Comparison of ENCODE assay signal across 25 mouse cellular contexts in the genomic region with DNA sequence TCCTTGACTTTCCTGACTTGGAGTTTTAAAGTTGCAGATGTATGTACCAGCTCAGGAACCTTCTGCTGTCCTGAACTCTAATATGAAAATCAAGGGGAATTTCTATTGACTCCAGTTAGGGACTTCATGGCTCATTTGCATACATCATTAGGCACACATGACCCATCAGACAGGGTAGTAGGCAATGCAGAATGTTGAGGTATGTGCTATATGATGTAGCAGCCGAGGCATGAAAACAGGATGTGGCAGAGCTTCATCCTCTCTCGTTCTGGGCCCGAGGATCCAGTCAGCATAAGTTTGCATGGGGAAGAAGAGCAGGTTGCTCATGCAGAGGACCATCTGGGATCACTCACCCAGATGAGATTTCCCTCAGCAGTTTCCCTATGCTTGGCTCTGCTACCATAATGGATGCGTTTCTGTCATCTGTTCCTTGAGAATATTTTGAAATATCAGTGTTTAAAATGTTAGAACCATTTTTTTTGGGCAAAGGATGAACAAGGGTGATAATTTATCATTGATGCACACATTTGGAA.
A peak's percentile ranks its signal among the peaks of the same experiment; 100 is the strongest.
DNase-seq lines count a peak whose midpoint lies in the region; ATAC-seq and TF ChIP-seq lines count a peak whose summit lies in the region.
"Had no signal": no experiment of that assay in that cellular context is flagged by ENCODE, and none has a peak within 500 bp of the region (broad histone marks: within the 10 kb centered on the region; RNA-seq: fewer than 3 reads in every experiment).

No protein-coding gene starts in this region.

- DNase-seq in cerebellum, postnatal 10 days: peak; percentile 42 to 52
- no peak for DNase-seq in cerebellum, adult 8-10 months
- DNase-seq in hindbrain, postnatal 0 days (ENCODE audit: low spot score): peak; percentile 40
- no peak for DNase-seq in hindbrain, embryonic 14.5 days (ENCODE audit: low spot score)
- DNase-seq in layer of hippocampus, adult 11-12 months (ENCODE audit: low spot score): peak; percentile 58
- peak; percentile 6 to 20 for DNase-seq in layer of hippocampus, postnatal 10 days (ENCODE audit: low spot score in 2 of 2)
- DNase-seq in heart, adult 9 months (ENCODE audit: low spot score in 2 of 2): no peak
- DNase-seq in spleen, postnatal 36 days (ENCODE audit: low spot score in 2 of 2): no peak
- DNase-seq: adrenal gland, postnatal 10 days; cerebellum, adult 9-10 months; gastrocnemius, adult 2 months; heart, postnatal 4 days; kidney, adult 2 months; kidney, postnatal 10 days; liver, embryonic 13.5 days; lung, adult 2 months; lung, postnatal 14 days; retina, postnatal 1 day had no signal

- H3K36me3 ChIP-seq in hindbrain, postnatal 0 days (ENCODE audit: insufficient read depth, low read length): no peaks in the 10 kb centered on the region
- no peaks in the 10 kb centered on the region for H3K36me3 ChIP-seq in hindbrain, embryonic 14.5 days (replicated peaks; ENCODE audit: control insufficient read depth, insufficient read depth)
- H3K36me3 ChIP-seq: forebrain, embryonic 10.5 days; heart, embryonic 15.5 days; liver, embryonic 13.5 days; midbrain, embryonic 15.5 days; neural tube, embryonic 13.5 days had no signal

- TF ChIP-seq CTCF in hindbrain, postnatal 0 days (IDR thresholded peaks at IDR 0.05; ENCODE audit: low read depth): no peak

- H3K4me3 ChIP-seq in hindbrain, postnatal 0 days (ENCODE audit: low read length): no peak overlapping the region
- H3K4me3 ChIP-seq in hindbrain, embryonic 14.5 days (replicated peaks; ENCODE audit: low read length): no peak overlapping the region
- H3K4me3 ChIP-seq: forebrain, embryonic 10.5 days; gastrocnemius, adult 2 months; heart, embryonic 15.5 days; liver, embryonic 13.5 days; midbrain, embryonic 15.5 days; myocyte; neural tube, embryonic 13.5 days had no signal

- H3K9me3 ChIP-seq in hindbrain, postnatal 0 days (ENCODE audit: low read length): no peaks in the 10 kb centered on the region
- no peaks in the 10 kb centered on the region for H3K9me3 ChIP-seq in hindbrain, embryonic 14.5 days (ENCODE audit: control insufficient read depth, low read length)
- H3K9me3 ChIP-seq: forebrain, embryonic 10.5 days; heart, embryonic 15.5 days; liver, embryonic 13.5 days; midbrain, embryonic 15.5 days; neural tube, embryonic 13.5 days had no signal

- H3K27ac ChIP-seq in hindbrain, postnatal 0 days: no peak overlapping the region
- H3K27ac ChIP-seq in hindbrain, embryonic 14.5 days: no peak overlapping the region
- H3K27ac ChIP-seq: forebrain, embryonic 10.5 days; gastrocnemius, adult 2 months; heart, embryonic 15.5 days; liver, embryonic 13.5 days; midbrain, embryonic 15.5 days; neural tube, embryonic 13.5 days; stomach, postnatal 0 days had no signal

- no peak overlapping the region for H3K9ac ChIP-seq in hindbrain, postnatal 0 days (replicated peaks; ENCODE audit: low read length)
- H3K9ac ChIP-seq in hindbrain, embryonic 14.5 days: no peak overlapping the region
- H3K9ac ChIP-seq: heart, embryonic 15.5 days; liver, embryonic 13.5 days; midbrain, embryonic 15.5 days; neural tube, embryonic 13.5 days had no signal

- no peaks in the 10 kb centered on the region for H3K27me3 ChIP-seq in hindbrain, postnatal 0 days (ENCODE audit: insufficient read depth, low read length)
- H3K27me3 ChIP-seq in hindbrain, embryonic 14.5 days (ENCODE audit: control insufficient read depth, insufficient read depth, low read length): no peaks in the 10 kb centered on the region
- H3K27me3 ChIP-seq: heart, embryonic 15.5 days; liver, embryonic 13.5 days; midbrain, embryonic 15.5 days; neural tube, embryonic 13.5 days had no signal

- no peaks in the 10 kb centered on the region for H3K4me1 ChIP-seq in hindbrain, postnatal 0 days (ENCODE audit: insufficient read depth, low read length)
- H3K4me1 ChIP-seq in hindbrain, embryonic 14.5 days (replicated peaks; ENCODE audit: control insufficient read depth, insufficient read depth, low read length): no peaks in the 10 kb centered on the region
- H3K4me1 ChIP-seq: forebrain, embryonic 10.5 days; heart, embryonic 15.5 days; liver, embryonic 13.5 days; midbrain, embryonic 15.5 days; neural tube, embryonic 13.5 days had no signal

- 70% methylated on average over 4 of the region's 4 CpGs for WGBS in hindbrain, postnatal 0 days
- whole genome bisulfite sequencing in hindbrain, embryonic 14.5 days: 83% methylated on average over 4 of the region's 4 CpGs

- no peak overlapping the region for H3K4me2 ChIP-seq in hindbrain, postnatal 0 days (ENCODE audit: low read depth, low read length)
- H3K4me2 ChIP-seq in hindbrain, embryonic 14.5 days (replicated peaks): no peak overlapping the region
- H3K4me2 ChIP-seq: heart, embryonic 15.5 days; liver, embryonic 13.5 days; midbrain, embryonic 15.5 days; neural tube, embryonic 13.5 days had no signal

- peak; percentile 80 for ATAC-seq in hindbrain, postnatal 0 days
- no peak for ATAC-seq in hindbrain, embryonic 14.5 days (ENCODE audit: low FRiP score)
- ATAC-seq: inflammation-experienced regulatory T-cells, adult 6 months; midbrain, embryonic 15.5 days had no signal

Comparison
In these comparisons a context has a peak if more than half of its experiments do, and no peak if none do; other contexts are left out.
1. DNase-seq: peak in cerebellum, postnatal 10 days (2 of 2), hindbrain, postnatal 0 days (single experiment), layer of hippocampus, adult 11-12 months (single experiment) and layer of hippocampus, postnatal 10 days (2 of 2); none in cerebellum, adult 8-10 months (single experiment), hindbrain, embryonic 14.5 days (single experiment), heart, adult 9 months (0 of 2) and spleen, postnatal 36 days (0 of 2).